Mouse (Mus musculus) midbrain, embryonic 12.5 days (tissue): ENCODE results near the gene Ppfia2. TPM values are rescaled to one million over a fixed set of nuclear protein-coding genes. Genes with fewer than 3 reads are reported as not detected.

ENCODE experiments used
- ATAC-seq: fragments of 200-750 bp; cut with Nextera tagmentation; 2 replicates; pipeline ENCODE4 v1.8.0; 2017; ENCODE audit warnings: low read depth, moderate TSS enrichment, moderate library complexity; ENCODE audit not compliant: low FRiP score
- H3K27ac ChIP-seq: fragments of 300-500 bp; sonication (generic); replicated peaks from 2 replicates; pipeline ENCODE4 v1.5.1; 2016; ENCODE audit warnings: mild to moderate bottlenecking
- H3K27me3 ChIP-seq: fragments of 300-500 bp; sonication (generic); 2 replicates; pipeline ENCODE4 v1.6.1; 2016; ENCODE audit warnings: mild to moderate bottlenecking
- H3K36me3 ChIP-seq: fragments of 300-500 bp; sonication (generic); 2 replicates; pipeline ENCODE4 v1.6.1; 2016
- H3K4me1 ChIP-seq: fragments of 300-500 bp; sonication (generic); 2 replicates; pipeline ENCODE4 v1.6.1; 2016
- H3K4me2 ChIP-seq: fragments of 300-500 bp; sonication (generic); replicated peaks from 2 replicates; pipeline ENCODE4 v1.6.1; 2016; ENCODE audit warnings: mild to moderate bottlenecking, moderate library complexity
- H3K4me3 ChIP-seq: fragments of 300-500 bp; sonication (generic); 2 replicates; pipeline ENCODE4 v1.5.1; 2016; ENCODE audit warnings: mild to moderate bottlenecking
- H3K9ac ChIP-seq: fragments of 300-500 bp; sonication (generic); replicated peaks from 2 replicates; pipeline ENCODE4 v1.6.1; 2016; ENCODE audit warnings: mild to moderate bottlenecking, moderate library complexity
- H3K9me3 ChIP-seq: fragments of 300-500 bp; sonication (generic); 2 replicates; pipeline ENCODE4 v1.6.1; 2016; ENCODE audit warnings: mild to moderate bottlenecking
- WGBS: fragments of 180-500 bp; shearing (Covaris S2); methylation state at CpG from one replicate; pipeline ENCODE4 v1.1.7; 2016; 5-methylcytosine and 5-hydroxymethylcytosine counted together
- polyA plus RNA-seq: library from polyadenylated mRNA; unstranded; fragments of >200 nt; fragmentation: Nextera tagmentation; extraction: Ambion mirVana; gene quantifications from 2 replicates; pipeline ENCODE4 v1.2.1, GENCODE M21; 2016

The Ppfia2 gene
- polyA plus RNA-seq, 1 experiment from 2014 or later: 10.1 TPM

GRCm38 (mm10) chr10:106932571-106933073 lies 462.5 kb downstream of the Ppfia2 start:
- H3K4me3 ChIP-seq: peak overlapping the region; percentile 18; the same call in 1 of the 2 replicates
- H3K4me1 ChIP-seq: peaks cover 6% of the 10 kb centered on the region
- peak; percentile 19; the same call in 1 of the 2 replicates for ATAC-seq
- H3K9me3 ChIP-seq: no peaks in the 10 kb centered on the region
- H3K9ac ChIP-seq: no peak overlapping the region
- H3K4me2 ChIP-seq: peak overlapping the region; percentile 42
- no peaks in the 10 kb centered on the region for H3K36me3 ChIP-seq
- H3K27me3 ChIP-seq: no peaks in the 10 kb centered on the region
- no peak overlapping the region for H3K27ac ChIP-seq
- WGBS: 41% methylated on average over 13 of the region's 13 CpGs

- H3K4me2 ChIP-seq: no peak overlapping the region
- no peak overlapping the region for H3K9ac ChIP-seq
- no peak for ATAC-seq
- H3K4me3 ChIP-seq: no peak overlapping the region
- WGBS: 91% methylated on average over 7 of the region's 7 CpGs
- no peaks in the 10 kb centered on the region for H3K4me1 ChIP-seq
- no peaks in the 10 kb centered on the region for H3K9me3 ChIP-seq
- H3K27me3 ChIP-seq: no peaks in the 10 kb centered on the region
- no peaks in the 10 kb centered on the region for H3K36me3 ChIP-seq
- H3K27ac ChIP-seq: no peak overlapping the region
Measured at GRCm38 (mm10) chr10:106936996-106937395, 466.9 kb downstream of the Ppfia2 start.

- Histone ChIP-seq H3K27ac (no peak overlapping the region), H3K4me2 (no peak overlapping the region), H3K4me1 (no peaks in the 10 kb centered on the region), H3K4me3 (no peak overlapping the region), H3K9me3 (no peaks in the 10 kb centered on the region), H3K36me3 (no peaks in the 10 kb centered on the region), H3K9ac (no peak overlapping the region), H3K27me3 (no peaks in the 10 kb centered on the region)
- 91% methylated on average over 3 of the region's 3 CpGs for WGBS
- no peak for ATAC-seq
Measured at GRCm38 (mm10) chr10:106938851-106939250, 468.7 kb downstream of the Ppfia2 start.

- Histone ChIP-seq H3K9ac (no peak overlapping the region), H3K4me2 (no peak overlapping the region), H3K27me3 (no peaks in the 10 kb centered on the region), H3K4me1 (no peaks in the 10 kb centered on the region), H3K9me3 (no peaks in the 10 kb centered on the region), H3K27ac (no peak overlapping the region), H3K36me3 (no peaks in the 10 kb centered on the region), H3K4me3 (no peak overlapping the region)
- WGBS: 74% methylated on average over 1 of the region's 1 CpGs
- no peak for ATAC-seq
Measured at GRCm38 (mm10) chr10:106939441-106939840, 469.3 kb downstream of the Ppfia2 start.

- Histone ChIP-seq H3K4me1 (no peaks in the 10 kb centered on the region), H3K27ac (no peak overlapping the region), H3K9ac (no peak overlapping the region), H3K9me3 (no peaks in the 10 kb centered on the region), H3K27me3 (no peaks in the 10 kb centered on the region), H3K4me3 (no peak overlapping the region), H3K4me2 (no peak overlapping the region), H3K36me3 (no peaks in the 10 kb centered on the region)
- no peak for ATAC-seq
- WGBS: 70% methylated on average over 5 of the region's 5 CpGs
Measured at GRCm38 (mm10) chr10:106941380-106941779, 471.2 kb downstream of the Ppfia2 start.

GRCm38 (mm10) chr10:106959026-106959425 lies 488.9 kb downstream of the Ppfia2 start:
- H3K9me3 ChIP-seq: no peaks in the 10 kb centered on the region
- 84% methylated on average over 3 of the region's 3 CpGs for whole genome bisulfite sequencing
- H3K4me1 ChIP-seq: no peaks in the 10 kb centered on the region
- no peak overlapping the region for H3K4me3 ChIP-seq
- H3K27me3 ChIP-seq: no peaks in the 10 kb centered on the region
- no peak for ATAC-seq
- no peaks in the 10 kb centered on the region for H3K36me3 ChIP-seq
- no peak overlapping the region for H3K27ac ChIP-seq
- H3K4me2 ChIP-seq: no peak overlapping the region
- no peak overlapping the region for H3K9ac ChIP-seq

GRCm38 (mm10) chr10:106975193-106976141 lies 505.3 kb downstream of the Ppfia2 start:
- H3K27me3 ChIP-seq: no peaks in the 10 kb centered on the region
- WGBS: 56% methylated on average over 13 of the region's 13 CpGs
- H3K4me1 ChIP-seq: peaks cover 10% of the 10 kb centered on the region; the same call in 1 of the 2 replicates
- H3K27ac ChIP-seq: no peak overlapping the region
- H3K36me3 ChIP-seq: no peaks in the 10 kb centered on the region
- H3K9me3 ChIP-seq: no peaks in the 10 kb centered on the region
- no peak overlapping the region for H3K9ac ChIP-seq
- no peak overlapping the region for H3K4me2 ChIP-seq
- ATAC-seq: peak; percentile 66
- no peak overlapping the region for H3K4me3 ChIP-seq
